Mouse (Mus musculus): ENCODE results near the gene Atxn2. TPM values are rescaled to one million over a fixed set of nuclear protein-coding genes. Genes with fewer than 3 reads are reported as not detected.

Atxn2 gene
- polyA plus RNA-seq, 1 experiment from 2014 or later: 80.6 TPM

- Histone ChIP-seq H3K9ac (ENCODE audit: low read depth, low read length) (no peak overlapping the region), H3K4me1 (ENCODE audit: control insufficient read depth, insufficient read depth, low read length) (peaks cover 14% of the 10 kb centered on the region), H3K36me3 (ENCODE audit: control insufficient read depth, insufficient read depth, low read length) (peaks cover 27% of the 10 kb centered on the region), H3K9me3 (replicated peaks; ENCODE audit: control insufficient read depth, low read length) (no peaks in the 10 kb centered on the region), H3K4me2 (no peak overlapping the region), H3K27me3 (ENCODE audit: control insufficient read depth, insufficient read depth, low read length) (no peaks in the 10 kb centered on the region), H3K27ac (ENCODE audit: low read depth, low read length) (no peak overlapping the region), H3K4me3 (ENCODE audit: low read depth, low read length) (no peak overlapping the region)
- 83% methylated on average over 5 of the region's 5 CpGs for WGBS (ENCODE audit: insufficient replicate concordance)
- ATAC-seq (replicated peaks; ENCODE audit: insufficient number of reproducible peaks, low FRiP score, low TSS enrichment): no peak
Observed at GRCm38 (mm10) chr5:121819559-121819958, 108.4 kb downstream of the Atxn2 start.

GRCm38 (mm10) chr5:121820161-121820560, 109.0 kb downstream of the Atxn2 start:
- no peak overlapping the region for H3K27ac ChIP-seq (ENCODE audit: low read depth, low read length)
- no peaks in the 10 kb centered on the region for H3K27me3 ChIP-seq (ENCODE audit: control insufficient read depth, insufficient read depth, low read length)
- H3K4me3 ChIP-seq (ENCODE audit: low read depth, low read length): no peak overlapping the region
- no peak overlapping the region for H3K4me2 ChIP-seq
- H3K9me3 ChIP-seq (replicated peaks; ENCODE audit: control insufficient read depth, low read length): no peaks in the 10 kb centered on the region
- H3K9ac ChIP-seq (ENCODE audit: low read depth, low read length): no peak overlapping the region
- 43% methylated on average over 2 of the region's 2 CpGs for WGBS (ENCODE audit: insufficient replicate concordance)
- H3K4me1 ChIP-seq (ENCODE audit: control insufficient read depth, insufficient read depth, low read length): peaks cover 14% of the 10 kb centered on the region
- no peak for ATAC-seq (replicated peaks; ENCODE audit: insufficient number of reproducible peaks, low FRiP score, low TSS enrichment)
- H3K36me3 ChIP-seq (ENCODE audit: control insufficient read depth, insufficient read depth, low read length): peaks cover 27% of the 10 kb centered on the region

DNA sequence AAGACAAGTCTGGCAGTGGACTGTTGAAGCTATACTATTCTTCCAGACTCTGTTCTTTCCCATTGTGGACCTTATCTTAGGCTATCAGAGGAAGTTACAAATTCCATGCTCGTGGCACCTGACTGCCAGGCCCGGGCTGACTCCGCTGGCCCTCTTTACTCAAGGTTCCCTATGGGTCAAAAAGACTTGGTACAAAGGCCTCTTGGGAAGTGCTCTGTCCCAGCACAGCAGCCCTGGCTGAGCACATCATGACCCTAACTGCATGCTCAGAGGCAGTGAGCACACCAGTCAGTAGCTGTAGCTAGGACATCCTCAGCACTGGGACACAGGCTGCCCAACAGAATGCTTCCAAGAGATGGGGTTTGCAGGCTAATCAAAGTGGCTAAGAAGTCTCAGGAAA, 109.5 kb downstream of the Atxn2 start:
- Histone ChIP-seq H3K36me3 (ENCODE audit: control insufficient read depth, insufficient read depth, low read length) (peaks cover 24% of the 10 kb centered on the region), H3K27me3 (ENCODE audit: control insufficient read depth, insufficient read depth, low read length) (no peaks in the 10 kb centered on the region), H3K4me1 (ENCODE audit: control insufficient read depth, insufficient read depth, low read length) (peaks cover 14% of the 10 kb centered on the region), H3K27ac (ENCODE audit: low read depth, low read length) (no peak overlapping the region), H3K9ac (ENCODE audit: low read depth, low read length) (no peak overlapping the region), H3K9me3 (replicated peaks; ENCODE audit: control insufficient read depth, low read length) (no peaks in the 10 kb centered on the region), H3K4me2 (no peak overlapping the region), H3K4me3 (ENCODE audit: low read depth, low read length) (no peak overlapping the region)
- WGBS (ENCODE audit: insufficient replicate concordance): 48% methylated on average over 3 of the region's 3 CpGs
- ATAC-seq (replicated peaks; ENCODE audit: insufficient number of reproducible peaks, low FRiP score, low TSS enrichment): no peak

DNA sequence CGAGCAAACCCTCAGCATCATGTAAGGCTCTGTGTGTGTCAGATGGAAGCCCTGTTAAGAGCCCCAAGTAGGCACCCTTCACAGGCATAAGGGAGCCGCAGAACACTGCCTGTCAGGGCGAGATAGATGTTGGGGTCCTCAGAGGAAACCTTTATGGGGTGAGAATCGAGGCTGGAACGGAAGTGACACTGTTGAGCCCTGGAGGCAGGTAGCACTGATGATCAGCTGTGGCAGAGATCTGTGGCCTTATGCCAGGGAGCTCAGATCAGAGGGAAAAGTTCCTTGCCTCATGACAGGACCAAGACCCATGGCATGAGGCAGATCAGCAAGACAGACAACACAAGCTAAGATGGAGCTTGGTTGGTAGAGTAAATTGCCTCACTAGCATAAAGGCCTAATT, 110.0 kb downstream of the Atxn2 start:
- no peak for ATAC-seq (replicated peaks; ENCODE audit: insufficient number of reproducible peaks, low FRiP score, low TSS enrichment)
- Histone ChIP-seq H3K27ac (ENCODE audit: low read depth, low read length) (no peak overlapping the region), H3K27me3 (ENCODE audit: control insufficient read depth, insufficient read depth, low read length) (no peaks in the 10 kb centered on the region), H3K4me3 (ENCODE audit: low read depth, low read length) (no peak overlapping the region), H3K9me3 (replicated peaks; ENCODE audit: control insufficient read depth, low read length) (no peaks in the 10 kb centered on the region), H3K4me1 (ENCODE audit: control insufficient read depth, insufficient read depth, low read length) (peaks cover 14% of the 10 kb centered on the region), H3K9ac (ENCODE audit: low read depth, low read length) (no peak overlapping the region), H3K4me2 (no peak overlapping the region), H3K36me3 (ENCODE audit: control insufficient read depth, insufficient read depth, low read length) (peaks cover 23% of the 10 kb centered on the region)
- WGBS (ENCODE audit: insufficient replicate concordance): 76% methylated on average over 5 of the region's 5 CpGs

DNA sequence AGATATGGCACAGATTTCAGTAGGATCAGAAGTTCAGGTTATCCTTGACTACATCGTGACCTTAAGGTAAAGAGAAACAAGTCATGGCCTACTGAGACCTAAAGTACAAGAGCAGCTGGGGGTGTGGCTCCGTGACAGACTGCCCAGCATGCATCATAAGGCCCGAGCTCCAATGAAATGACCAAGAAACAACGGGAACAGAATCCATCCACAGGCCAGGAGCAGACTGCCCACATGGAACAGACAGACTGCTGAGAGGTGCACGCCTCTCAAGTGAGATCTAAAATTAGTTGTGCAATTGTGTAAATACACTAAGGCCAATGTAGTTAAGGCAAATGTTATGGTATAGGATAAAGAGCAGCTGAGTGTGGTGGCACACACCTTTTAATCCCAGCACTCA, 110.4 kb downstream of the Atxn2 start:
- H3K27me3 ChIP-seq (ENCODE audit: control insufficient read depth, insufficient read depth, low read length): no peaks in the 10 kb centered on the region
- peaks cover 14% of the 10 kb centered on the region for H3K4me1 ChIP-seq (ENCODE audit: control insufficient read depth, insufficient read depth, low read length)
- WGBS (ENCODE audit: insufficient replicate concordance): 75% methylated on average over 5 of the region's 5 CpGs
- H3K27ac ChIP-seq (ENCODE audit: low read depth, low read length): no peak overlapping the region
- ATAC-seq (replicated peaks; ENCODE audit: insufficient number of reproducible peaks, low FRiP score, low TSS enrichment): no peak
- no peak overlapping the region for H3K9ac ChIP-seq (ENCODE audit: low read depth, low read length)
- no peaks in the 10 kb centered on the region for H3K9me3 ChIP-seq (replicated peaks; ENCODE audit: control insufficient read depth, low read length)
- H3K4me2 ChIP-seq: no peak overlapping the region
- H3K4me3 ChIP-seq (ENCODE audit: low read depth, low read length): no peak overlapping the region
- peaks cover 21% of the 10 kb centered on the region for H3K36me3 ChIP-seq (ENCODE audit: control insufficient read depth, insufficient read depth, low read length)

GRCm38 (mm10) chr5:121822786-121823505, 111.8 kb downstream of the Atxn2 start:
- 75% methylated on average over 7 of the region's 7 CpGs for WGBS (ENCODE audit: insufficient replicate concordance)
- Histone ChIP-seq H3K4me2 (no peak overlapping the region), H3K27me3 (ENCODE audit: control insufficient read depth, insufficient read depth, low read length) (no peaks in the 10 kb centered on the region), H3K9me3 (replicated peaks; ENCODE audit: control insufficient read depth, low read length) (no peaks in the 10 kb centered on the region), H3K4me1 (ENCODE audit: control insufficient read depth, insufficient read depth, low read length) (peaks cover 14% of the 10 kb centered on the region), H3K9ac (ENCODE audit: low read depth, low read length) (no peak overlapping the region), H3K27ac (ENCODE audit: low read depth, low read length) (no peak overlapping the region), H3K36me3 (ENCODE audit: control insufficient read depth, insufficient read depth, low read length) (peaks cover 11% of the 10 kb centered on the region; the same call in 1 of the 2 replicates), H3K4me3 (ENCODE audit: low read depth, low read length) (no peak overlapping the region)
- ATAC-seq (replicated peaks; ENCODE audit: insufficient number of reproducible peaks, low FRiP score, low TSS enrichment): no peak

GRCm38 (mm10) chr5:121823668-121824067, 112.5 kb downstream of the Atxn2 start:
- H3K4me3 ChIP-seq (ENCODE audit: low read depth, low read length): no peak overlapping the region
- H3K36me3 ChIP-seq (ENCODE audit: control insufficient read depth, insufficient read depth, low read length): peaks cover 6% of the 10 kb centered on the region; the same call in 1 of the 2 replicates
- no peak for ATAC-seq (replicated peaks; ENCODE audit: insufficient number of reproducible peaks, low FRiP score, low TSS enrichment)
- H3K9me3 ChIP-seq (replicated peaks; ENCODE audit: control insufficient read depth, low read length): no peaks in the 10 kb centered on the region
- WGBS (ENCODE audit: insufficient replicate concordance): 95% methylated on average over 1 of the region's 1 CpGs
- H3K9ac ChIP-seq (ENCODE audit: low read depth, low read length): no peak overlapping the region
- H3K4me2 ChIP-seq: no peak overlapping the region
- peaks cover 18% of the 10 kb centered on the region for H3K4me1 ChIP-seq (ENCODE audit: control insufficient read depth, insufficient read depth, low read length)
- H3K27ac ChIP-seq (ENCODE audit: low read depth, low read length): no peak overlapping the region
- 0 out of 2 replicates have a peak, but pooled peaks cover 2% of the 10 kb centered on the region for H3K27me3 ChIP-seq (ENCODE audit: control insufficient read depth, insufficient read depth, low read length)

- peak; percentile 47; the same call in 1 of the 2 replicates for ATAC-seq (replicated peaks; ENCODE audit: insufficient number of reproducible peaks, low FRiP score, low TSS enrichment)
Observed at GRCm38 (mm10) chr5:121824121-121824520, 113.0 kb downstream of the Atxn2 start.

DNA sequence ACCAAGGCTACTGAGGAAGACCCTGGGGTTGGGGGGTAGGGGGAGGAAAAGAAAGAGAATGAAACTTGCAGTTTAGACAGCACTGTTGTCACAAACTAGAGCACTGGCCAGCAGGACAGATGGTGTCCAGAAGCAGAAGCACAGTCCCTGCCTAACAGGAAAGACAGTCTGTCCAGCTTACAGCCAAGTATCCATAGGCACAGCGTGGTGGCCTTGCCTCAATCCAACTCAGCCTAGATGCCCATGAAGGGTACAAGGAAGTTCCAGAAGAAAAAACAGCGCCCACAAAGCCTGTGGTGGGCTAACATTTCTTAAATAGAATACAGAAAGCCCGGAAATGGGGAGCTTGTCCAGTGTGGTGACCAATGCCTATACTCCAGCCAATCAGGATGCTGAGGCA, 114.5 kb downstream of the Atxn2 start:
- no peak for ATAC-seq (replicated peaks; ENCODE audit: insufficient number of reproducible peaks, low FRiP score, low TSS enrichment)
- peaks cover 2% of the 10 kb centered on the region; the same call in 1 of the 2 replicates for H3K36me3 ChIP-seq (ENCODE audit: control insufficient read depth, insufficient read depth, low read length)
- H3K9me3 ChIP-seq (replicated peaks; ENCODE audit: control insufficient read depth, low read length): no peaks in the 10 kb centered on the region
- H3K9ac ChIP-seq (ENCODE audit: low read depth, low read length): no peak overlapping the region
- H3K4me1 ChIP-seq (ENCODE audit: control insufficient read depth, insufficient read depth, low read length): peaks cover 24% of the 10 kb centered on the region
- peaks cover 6% of the 10 kb centered on the region; the same call in 1 of the 2 replicates for H3K27me3 ChIP-seq (ENCODE audit: control insufficient read depth, insufficient read depth, low read length)
- H3K4me2 ChIP-seq: no peak overlapping the region
- H3K27ac ChIP-seq (ENCODE audit: low read depth, low read length): no peak overlapping the region
- H3K4me3 ChIP-seq (ENCODE audit: low read depth, low read length): no peak overlapping the region
- 88% methylated on average over 3 of the region's 3 CpGs for WGBS (ENCODE audit: insufficient replicate concordance)

More at GRCm38 (mm10) chr5:121824121-121824520, 113.0 kb downstream of the Atxn2 start:
- Histone ChIP-seq H3K4me1 (ENCODE audit: control insufficient read depth, insufficient read depth, low read length) (peaks cover 22% of the 10 kb centered on the region), H3K36me3 (ENCODE audit: control insufficient read depth, insufficient read depth, low read length) (peaks cover 2% of the 10 kb centered on the region; the same call in 1 of the 2 replicates), H3K27ac (ENCODE audit: low read depth, low read length) (peak overlapping the region; percentile 64), H3K4me3 (ENCODE audit: low read depth, low read length) (no peak overlapping the region), H3K4me2 (no peak overlapping the region), H3K9me3 (replicated peaks; ENCODE audit: control insufficient read depth, low read length) (no peaks in the 10 kb centered on the region), H3K9ac (ENCODE audit: low read depth, low read length) (peak overlapping the region; percentile 1; the same call in 1 of the 2 replicates), H3K27me3 (ENCODE audit: control insufficient read depth, insufficient read depth, low read length) (0 out of 2 replicates have a peak, but pooled peaks cover 2% of the 10 kb centered on the region)
- 55% methylated on average over 4 of the region's 4 CpGs for WGBS (ENCODE audit: insufficient replicate concordance)
